Mouse (Mus musculus) CH12.LX (cell line): ENCODE results near the gene Hsp90ab1. TPM values are rescaled to one million over a fixed set of nuclear protein-coding genes. Genes with fewer than 3 reads are reported as not detected.

Experiments used
- DNase-seq: peaks from one replicate; pipeline ENCODE4 v3.0.0-alpha.2; 2013; ENCODE audit errors: extremely low read depth
- H3K27ac ChIP-seq: 2 replicates; pipeline ENCODE4 v1.5.1; 2012; ENCODE audit warnings: low read depth, mild to moderate bottlenecking, control low read depth, moderate library complexity; ENCODE audit not compliant: insufficient read depth
- H3K27me3 ChIP-seq: replicated peaks from 2 replicates; pipeline ENCODE3; 2012; ENCODE audit warnings: inconsistent platforms
- H3K36me3 ChIP-seq, 2 experiments: replicated peaks in 1 of 2; 2 replicates each; pipeline versions ENCODE3 to v1.6.1; 2012; ENCODE audit warnings: inconsistent platforms in 1 of 2, low read length in 1 of 2, mild to moderate bottlenecking in 1 of 2, mixed read lengths in 1 of 2, moderate library complexity in 1 of 2; ENCODE audit not compliant: control insufficient read depth in 1 of 2, insufficient read depth in 1 of 2
- H3K4me1 ChIP-seq, 2 experiments: 2 replicates each; pipeline ENCODE4 v1.6.1; 2012; ENCODE audit warnings: inconsistent platforms in 1 of 2, moderate library complexity in 1 of 2; ENCODE audit not compliant: insufficient read depth in 2 of 2, control insufficient read depth in 1 of 2
- H3K4me2 ChIP-seq: 2 replicates; pipeline ENCODE4 v1.6.1; 2012; ENCODE audit warnings: low read depth, mild to moderate bottlenecking, control low read depth; ENCODE audit not compliant: poor library complexity, insufficient read depth, severe bottlenecking
- H3K4me3 ChIP-seq, 3 experiments: fragments of 150-350 bp in 1 of 3; sonication (generic) in 1 of 3; replicated peaks in 1 of 3; 2 replicates each; pipeline versions ENCODE3 to v1.5.1; 2011 to 2012; ENCODE audit warnings: low read depth in 2 of 3, low read length in 2 of 3, mild to moderate bottlenecking in 2 of 3, moderate library complexity in 2 of 3, control low read depth in 1 of 3, improper control_type of control experiment in 1 of 3, inconsistent platforms in 1 of 3, mixed read lengths in 1 of 3; ENCODE audit not compliant: poor library complexity in 1 of 3
- H3K79me2 ChIP-seq: replicated peaks from 2 replicates; pipeline ENCODE4 v1.6.1; 2012; ENCODE audit warnings: mild to moderate bottlenecking, moderate library complexity; ENCODE audit not compliant: control insufficient read depth, poor library complexity, insufficient read depth, severe bottlenecking; ENCODE audit errors: extremely low read depth
- H3K9ac ChIP-seq: 2 replicates; pipeline ENCODE4 v1.6.1; 2012; ENCODE audit warnings: low read depth, mild to moderate bottlenecking, control low read depth, moderate library complexity; ENCODE audit not compliant: insufficient read depth
- H3K9me3 ChIP-seq: replicated peaks from 2 replicates; pipeline ENCODE3; 2012; ENCODE audit warnings: low read length, inconsistent platforms, mixed read lengths
- CTCF ChIP-seq, 2 experiments: IDR thresholded peaks in 1 of 2; conservative IDR thresholded peaks in 1 of 2; 2 replicates each; pipeline ENCODE4 v1.5.1; 2011 to 2012; ENCODE audit warnings: low read depth in 2 of 2, low read length in 2 of 2, improper control_type of control experiment in 1 of 2, inconsistent platforms in 1 of 2, mild to moderate bottlenecking in 1 of 2, moderate library complexity in 1 of 2
- GABPA ChIP-seq: IDR thresholded peaks from 2 replicates; pipeline ENCODE4 v1.6.1; 2012; ENCODE audit warnings: low read depth, low read length, improper control_type of control experiment, inconsistent platforms; ENCODE audit not compliant: insufficient replicate concordance
- IRF4 ChIP-seq: IDR thresholded peaks from 2 replicates; pipeline ENCODE4 v1.6.1; 2014; ENCODE audit warnings: low read depth, mild to moderate bottlenecking, inconsistent platforms, low read length, improper control_type of control experiment
- KAT2A ChIP-seq: IDR thresholded peaks from 2 replicates; pipeline ENCODE4 v1.6.1; 2012; ENCODE audit warnings: low read length, improper control_type of control experiment, inconsistent platforms; ENCODE audit not compliant: insufficient replicate concordance
- MAZ ChIP-seq: IDR thresholded peaks from 2 replicates; pipeline ENCODE4 v1.6.1; 2012; ENCODE audit warnings: low read depth, mild to moderate bottlenecking, inconsistent platforms, low read length, improper control_type of control experiment, moderate library complexity
- MYC ChIP-seq: IDR thresholded peaks from 2 replicates; pipeline ENCODE4 v1.6.1; 2011; ENCODE audit warnings: low read depth, mild to moderate bottlenecking, improper control_type of control experiment, low read length
- NRF1 ChIP-seq: IDR thresholded peaks from 2 replicates; pipeline ENCODE4 v1.6.1; 2014; ENCODE audit warnings: low read depth, mild to moderate bottlenecking, inconsistent platforms, low read length, improper control_type of control experiment, moderate library complexity
- PAX5 ChIP-seq: IDR thresholded peaks from 2 replicates; pipeline ENCODE4 v1.6.1; 2012; ENCODE audit warnings: low read length, inconsistent platforms, mixed read lengths
- POLR2A ChIP-seq: IDR thresholded peaks from 2 replicates; pipeline ENCODE4 v1.6.1; 2011; ENCODE audit warnings: low read depth, mild to moderate bottlenecking, improper control_type of control experiment, low read length
- POLR2AphosphoS2 ChIP-seq: IDR thresholded peaks from 2 replicates; pipeline ENCODE4 v1.6.1; 2011; ENCODE audit warnings: low read depth, low read length, improper control_type of control experiment
- RCOR1 ChIP-seq: conservative IDR thresholded peaks from 2 replicates; pipeline ENCODE4 v1.6.1; 2012; ENCODE audit warnings: low read depth, mild to moderate bottlenecking, inconsistent platforms, low read length, improper control_type of control experiment
- TBP ChIP-seq: conservative IDR thresholded peaks from 2 replicates; pipeline ENCODE4 v1.6.1; 2011; ENCODE audit warnings: low read depth, low read length, improper control_type of control experiment
- TCF12 ChIP-seq: IDR thresholded peaks from 2 replicates; pipeline ENCODE4 v1.6.1; 2014; ENCODE audit warnings: low read depth, mild to moderate bottlenecking, inconsistent platforms, low read length, improper control_type of control experiment
- USF1 ChIP-seq: IDR thresholded peaks from 2 replicates; pipeline ENCODE4 v1.6.1; 2014; ENCODE audit warnings: low read depth, mild to moderate bottlenecking, inconsistent platforms, low read length, improper control_type of control experiment
- ZC3H11A ChIP-seq: IDR thresholded peaks from 2 replicates; pipeline ENCODE4 v1.6.1; 2012; ENCODE audit warnings: low read depth, mild to moderate bottlenecking, inconsistent platforms, low read length, improper control_type of control experiment
- ZNF384 ChIP-seq: IDR thresholded peaks from 2 replicates; pipeline ENCODE4 v1.6.1; 2012; ENCODE audit warnings: low read depth, low read length, improper control_type of control experiment, inconsistent platforms
- dilution Hi-C: fragments of 300-500 bp; cut with MboI; formaldehyde crosslinking; loops from 2 replicates; pipeline ENCODE4 v1.14.3; 2020; ENCODE audit warnings: low sequenced_read_pairs; ENCODE audit not compliant: extremely low pct_unique_long_range_greater_than_20kb, extremely low pct_ligation_motif_present
- in situ Hi-C: fragments of 300-500 bp; cut with MboI; formaldehyde crosslinking; loops from 3 replicates; pipeline ENCODE4 v1.14.3; 2019; ENCODE audit warnings: low sequenced_read_pairs, low pct_ligation_motif_present, low pct_unique_long_range_greater_than_20kb, mixed read lengths
- polyA plus RNA-seq: library from polyadenylated mRNA; unstranded; fragments of >175 nt; gene quantifications from 2 replicates; pipeline ENCODE4 v1.2.1, GENCODE M21; 2012; ENCODE audit warnings: low read depth; ENCODE audit not compliant: insufficient read length
- total RNA-seq, 2 experiments: library from RNA; depleted of rRNA; stranded (reverse); fragments of 300-350 nt in 1 of 2; fragments of >200 nt in 1 of 2; gene quantifications; 2 replicates each; pipeline ENCODE4 v1.2.3; 2012 to 2014

Gene Hsp90ab1
- total and polyA plus RNA-seq, 3 experiments, result 790 to 4,858 (median 1,180) TPM

DNA sequence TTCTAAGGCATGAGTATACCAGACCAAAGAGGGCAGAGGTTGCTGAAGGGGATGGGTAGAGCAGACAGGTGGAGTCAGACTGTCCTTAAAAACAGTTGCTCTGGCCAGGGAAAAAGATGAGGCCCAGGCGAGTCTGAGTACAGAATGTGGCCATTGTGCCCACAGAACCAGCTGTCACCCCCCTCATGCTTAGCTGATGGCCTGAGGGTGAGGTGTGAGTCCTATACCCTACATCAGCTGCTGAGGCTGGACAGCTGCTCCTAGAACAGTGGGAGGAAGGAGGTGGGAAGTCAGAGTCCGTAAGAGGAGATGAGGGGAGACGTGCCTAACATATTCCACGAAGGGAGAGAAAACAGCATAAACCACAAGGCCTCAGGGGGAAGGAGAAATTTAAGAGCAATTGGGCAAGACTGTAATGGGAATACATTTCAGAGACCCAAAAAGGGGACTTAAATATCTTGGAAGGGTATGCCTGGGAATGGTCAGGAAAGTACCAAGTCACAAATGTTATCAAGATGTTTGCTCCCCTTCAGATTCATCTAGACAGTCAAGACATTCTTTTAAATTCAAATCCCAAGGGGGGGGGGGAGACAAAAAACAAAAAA is 43.1 kb upstream of the Hsp90ab1 start:
- Histone ChIP-seq H3K36me3 (no peaks in the 10 kb centered on the region), H3K4me2 (no peak overlapping the region), H3K27me3 (peaks cover 1% of the 10 kb centered on the region), H3K4me3 (no peak overlapping the region), H3K9ac (no peak overlapping the region), H3K4me1 (peaks cover 0 to 19% of the 10 kb centered on the region in 2 experiments; a peak in 2 of 4 replicates), H3K9me3 (no peaks in the 10 kb centered on the region)
- TF ChIP-seq MAZ (no peak), KAT2A (no peak), PAX5 (no peak), TBP (no peak), TCF12 (no peak), USF1 (no peak)
- TF ChIP-seq, all 38 proteins: peak for 0
- in situ Hi-C loops (no loop called here), dilution Hi-C loops (no loop called here)
- no peaks in the 10 kb centered on the region for H3K79me2 ChIP-seq
- DNase-seq, result no peak
- no peak overlapping the region for H3K27ac ChIP-seq

DNA sequence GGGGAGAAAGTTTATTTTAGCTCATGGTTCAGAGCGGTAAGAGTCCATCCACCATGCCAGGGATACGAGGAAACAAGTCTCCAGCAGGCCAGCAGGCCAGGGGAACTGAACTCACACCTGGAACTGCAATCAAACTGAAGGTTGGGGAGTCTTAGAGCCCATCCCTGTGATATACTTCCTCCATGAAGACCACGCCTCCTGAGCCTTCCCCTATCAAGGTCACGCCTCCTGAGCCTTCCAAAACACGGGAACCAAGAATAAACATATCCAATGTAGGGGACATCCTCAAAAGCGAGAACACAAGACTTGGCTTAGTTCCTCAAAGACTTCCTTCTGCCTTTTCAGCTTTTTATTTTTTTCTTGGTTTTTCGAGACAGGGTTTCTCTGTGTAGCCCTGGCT is 39.9 kb upstream of the Hsp90ab1 start:
- no peaks in the 10 kb centered on the region for H3K79me2 ChIP-seq
- no peak overlapping the region for H3K4me2 ChIP-seq
- no peak overlapping the region for H3K9ac ChIP-seq
- H3K4me3 ChIP-seq, result no peak overlapping the region
- no peak overlapping the region for H3K27ac ChIP-seq
- no peaks in the 10 kb centered on the region for H3K9me3 ChIP-seq
- dilution Hi-C loops (no loop called here), in situ Hi-C loops (no loop called here)
- TF ChIP-seq RCOR1 (no peak), MYC (no peak), MAZ (no peak), ZC3H11A (no peak), KAT2A (no peak), POLR2AphosphoS2 (no peak), ZNF384 (no peak), GABPA (no peak), POLR2A (no peak), TCF12 (no peak), CTCF (conservative IDR thresholded peaks at IDR 0.05 in 1 of 2, IDR thresholded peaks at IDR 0.05 in 1 of 2; ENCODE audit: low read depth in 2 of 2, low read length in 2 of 2) (no peak), NRF1 (no peak), IRF4 (no peak)
- H3K36me3 ChIP-seq, result no peaks in the 10 kb centered on the region
- H3K27me3 ChIP-seq, result peaks cover 1% of the 10 kb centered on the region
- no peak for DNase-seq
- peaks cover 0 to 7% of the 10 kb centered on the region in 2 experiments; a peak in 2 of 4 replicates for H3K4me1 ChIP-seq
